Mouse (Mus musculus) olfactory bulb, adult 2 months (tissue): ENCODE data around the gene Me1.

Source experiments
- CTCF ChIP-seq: fragments of 200-500 bp; IDR thresholded peaks from 2 replicates; pipeline ENCODE4 v1.5.1; 2012; ENCODE audit warnings: low read depth, mild to moderate bottlenecking, low read length, moderate library complexity; ENCODE audit not compliant: insufficient read depth
- POLR2A ChIP-seq: fragments of 200-500 bp; IDR thresholded peaks from 2 replicates; pipeline ENCODE4 v1.6.1; 2012; ENCODE audit warnings: mild to moderate bottlenecking, low read depth, low read length, moderate library complexity; ENCODE audit not compliant: insufficient read depth

GRCm38 (mm10) chr9:86738801-86739200 lies 43.0 kb upstream of the Me1 start:
- no peak for TF ChIP-seq POLR2A
- TF ChIP-seq CTCF, result no peak
